Mouse (Mus musculus): ENCODE measurements at regions not wholly inside any gene's neighbourhood (a gene's known extent, or its start where the extent isn't known, plus 50 kb on each side); places are given as distances from the start of the nearest gene placed in this dataset.

GRCm38 (mm10) chr4:47899579-47899978 is 145.4 kb upstream of the Nr4a3 start:
- peak; percentile 33 to 48 for DNase-seq

GRCm38 (mm10) chr4:47902749-47903148 is 142.2 kb upstream of the Nr4a3 start:
- DNase-seq, result no peak

GRCm38 (mm10) chr4:47912259-47912658 is 132.7 kb upstream of the Nr4a3 start:
- DNase-seq, result no peak

GRCm38 (mm10) chr4:47919576-47919975 is 125.4 kb upstream of the Nr4a3 start:
- DNase-seq, result no peak

GRCm38 (mm10) chr4:47931464-47931863 is 113.5 kb upstream of the Nr4a3 start:
- peak in 1 of 2 experiments; percentile 17 for DNase-seq

- no peak for DNase-seq
Measured at GRCm38 (mm10) chr4:47933526-47933925, 111.4 kb upstream of the Nr4a3 start.

- DNase-seq, result no peak
Measured at GRCm38 (mm10) chr4:47935547-47935946, 109.4 kb upstream of the Nr4a3 start.

- no peak for DNase-seq
Measured at GRCm38 (mm10) chr4:47936470-47937125, 108.4 kb upstream of the Nr4a3 start.

GRCm38 (mm10) chr4:47947869-47948573 is 96.9 kb upstream of the Nr4a3 start:
- DNase-seq, result no peak

- no peak for DNase-seq
Measured at GRCm38 (mm10) chr4:47948789-47949188, 96.2 kb upstream of the Nr4a3 start.

GRCm38 (mm10) chr4:47954576-47955305 is 90.2 kb upstream of the Nr4a3 start:
- DNase-seq, result no peak

- no peak for DNase-seq
Measured at GRCm38 (mm10) chr4:47964630-47965029, 80.3 kb upstream of the Nr4a3 start.

GRCm38 (mm10) chr4:47971861-47972260 is 73.1 kb upstream of the Nr4a3 start:
- DNase-seq, result no peak

- peak; percentile 99 to 100 for DNase-seq
Measured at GRCm38 (mm10) chr4:47979579-47980313, 65.2 kb upstream of the Nr4a3 start.

Measured in cerebellum, postnatal 36 days (tissue).